Mouse (Mus musculus) liver, adult 2 months (tissue): ENCODE data around the gene Lin37.

ENCODE experiments used
- CTCF ChIP-seq: fragments of 200-500 bp; IDR thresholded peaks from 2 replicates; pipeline ENCODE4 v1.5.1; 2011; ENCODE audit warnings: low read depth, low read length, control low read depth
- POLR2A ChIP-seq: fragments of 200-500 bp; IDR thresholded peaks from 2 replicates; pipeline ENCODE4 v1.6.1; 2011; ENCODE audit warnings: low read length, control low read depth; ENCODE audit not compliant: insufficient read depth; ENCODE audit errors: extremely low read depth

GRCm38 (mm10) chr7:30526399-30526798, 33.2 kb downstream of the Lin37 start:
- TF ChIP-seq POLR2A (no peak), CTCF (no peak)
